Mouse (Mus musculus): Measurements from ENCODE around the gene Scarb2. TPM values are rescaled to one million over a fixed set of nuclear protein-coding genes. Genes with fewer than 3 reads are reported as not detected.

Scarb2 gene
- polyA plus RNA-seq, 1 experiment from 2014 or later, result 23.5 TPM

GRCm38 (mm10) chr5:92498661-92499060 is 8.0 kb downstream of the Scarb2 start:
- peak overlapping the region; percentile 4; the same call in 1 of the 2 replicates for H3K27ac ChIP-seq (ENCODE audit: low read depth, low read length)

GRCm38 (mm10) chr5:92498225-92498624 is 8.4 kb downstream of the Scarb2 start:
- no peaks in the 10 kb centered on the region for H3K9me3 ChIP-seq (ENCODE audit: control insufficient read depth, low read length)
- H3K4me3 ChIP-seq (ENCODE audit: low read length), result no peak overlapping the region
- peaks cover 19% of the 10 kb centered on the region for H3K4me1 ChIP-seq (ENCODE audit: control insufficient read depth, insufficient read depth, low read depth, low read length)
- no peak overlapping the region for H3K9ac ChIP-seq (ENCODE audit: low read depth, low read length)
- no peak for ATAC-seq
- no peak overlapping the region for H3K4me2 ChIP-seq (ENCODE audit: low read length)
- no peaks in the 10 kb centered on the region for H3K27me3 ChIP-seq (replicated peaks; ENCODE audit: control insufficient read depth, insufficient read depth, low read length)
- no peak overlapping the region for H3K27ac ChIP-seq (ENCODE audit: low read depth, low read length)
- no peaks in the 10 kb centered on the region for H3K36me3 ChIP-seq (ENCODE audit: control insufficient read depth, insufficient read depth, low read length)
- 87% methylated on average over 3 of the region's 3 CpGs for WGBS

More at GRCm38 (mm10) chr5:92498661-92499060, 8.0 kb downstream of the Scarb2 start:
- H3K4me1 ChIP-seq (ENCODE audit: control insufficient read depth, insufficient read depth, low read depth, low read length), result peaks cover 23% of the 10 kb centered on the region
- no peaks in the 10 kb centered on the region for H3K36me3 ChIP-seq (ENCODE audit: control insufficient read depth, insufficient read depth, low read length)
- ATAC-seq, result peak; percentile 52
- H3K27me3 ChIP-seq (replicated peaks; ENCODE audit: control insufficient read depth, insufficient read depth, low read length), result no peaks in the 10 kb centered on the region
- WGBS, result 22% methylated on average over 5 of the region's 5 CpGs
- no peak overlapping the region for H3K4me3 ChIP-seq (ENCODE audit: low read length)
- H3K9me3 ChIP-seq (ENCODE audit: control insufficient read depth, low read length), result no peaks in the 10 kb centered on the region
- no peak overlapping the region for H3K9ac ChIP-seq (ENCODE audit: low read depth, low read length)
- H3K4me2 ChIP-seq (ENCODE audit: low read length), result no peak overlapping the region

- Histone ChIP-seq H3K27me3 (replicated peaks; ENCODE audit: control insufficient read depth, insufficient read depth, low read length) (no peaks in the 10 kb centered on the region), H3K27ac (ENCODE audit: low read depth, low read length) (no peak overlapping the region), H3K36me3 (ENCODE audit: control insufficient read depth, insufficient read depth, low read length) (no peaks in the 10 kb centered on the region), H3K9me3 (ENCODE audit: control insufficient read depth, low read length) (no peaks in the 10 kb centered on the region), H3K4me3 (ENCODE audit: low read length) (no peak overlapping the region), H3K9ac (ENCODE audit: low read depth, low read length) (no peak overlapping the region), H3K4me1 (ENCODE audit: control insufficient read depth, insufficient read depth, low read depth, low read length) (peaks cover 13% of the 10 kb centered on the region), H3K4me2 (ENCODE audit: low read length) (no peak overlapping the region)
- peak; percentile 14; the same call in 1 of the 2 replicates for ATAC-seq
- 88% methylated on average over 7 of the region's 7 CpGs for WGBS
Measured at GRCm38 (mm10) chr5:92495771-92496409, 10.7 kb downstream of the Scarb2 start.

- H3K4me1 ChIP-seq (ENCODE audit: control insufficient read depth, insufficient read depth, low read depth, low read length), result peaks cover 13% of the 10 kb centered on the region
- H3K9ac ChIP-seq (ENCODE audit: low read depth, low read length), result no peak overlapping the region
- no peaks in the 10 kb centered on the region for H3K27me3 ChIP-seq (replicated peaks; ENCODE audit: control insufficient read depth, insufficient read depth, low read length)
- no peaks in the 10 kb centered on the region for H3K9me3 ChIP-seq (ENCODE audit: control insufficient read depth, low read length)
- no peak for ATAC-seq
- 41% methylated on average over 4 of the region's 4 CpGs for WGBS
- no peak overlapping the region for H3K4me3 ChIP-seq (ENCODE audit: low read length)
- no peak overlapping the region for H3K27ac ChIP-seq (ENCODE audit: low read depth, low read length)
- H3K4me2 ChIP-seq (ENCODE audit: low read length), result no peak overlapping the region
- H3K36me3 ChIP-seq (ENCODE audit: control insufficient read depth, insufficient read depth, low read length), result no peaks in the 10 kb centered on the region
Measured at GRCm38 (mm10) chr5:92495291-92495690, 11.3 kb downstream of the Scarb2 start.

- H3K9me3 ChIP-seq (ENCODE audit: control insufficient read depth, low read length), result no peaks in the 10 kb centered on the region
- H3K4me2 ChIP-seq (ENCODE audit: low read length), result no peak overlapping the region
- no peak overlapping the region for H3K27ac ChIP-seq (ENCODE audit: low read depth, low read length)
- H3K27me3 ChIP-seq (replicated peaks; ENCODE audit: control insufficient read depth, insufficient read depth, low read length), result no peaks in the 10 kb centered on the region
- no peak for ATAC-seq
- no peaks in the 10 kb centered on the region for H3K36me3 ChIP-seq (ENCODE audit: control insufficient read depth, insufficient read depth, low read length)
- WGBS, result 58% methylated on average over 7 of the region's 7 CpGs
- no peak overlapping the region for H3K9ac ChIP-seq (ENCODE audit: low read depth, low read length)
- H3K4me3 ChIP-seq (ENCODE audit: low read length), result no peak overlapping the region
- H3K4me1 ChIP-seq (ENCODE audit: control insufficient read depth, insufficient read depth, low read depth, low read length), result peaks cover 2% of the 10 kb centered on the region
Measured at GRCm38 (mm10) chr5:92493423-92493822, 13.2 kb downstream of the Scarb2 start.

GRCm38 (mm10) chr5:92490779-92491178 is 15.9 kb downstream of the Scarb2 start:
- Histone ChIP-seq H3K27ac (ENCODE audit: low read depth, low read length) (no peak overlapping the region), H3K9me3 (ENCODE audit: control insufficient read depth, low read length) (no peaks in the 10 kb centered on the region), H3K27me3 (replicated peaks; ENCODE audit: control insufficient read depth, insufficient read depth, low read length) (no peaks in the 10 kb centered on the region), H3K4me1 (ENCODE audit: control insufficient read depth, insufficient read depth, low read depth, low read length) (no peaks in the 10 kb centered on the region; the same call in 1 of the 2 replicates), H3K4me3 (ENCODE audit: low read length) (no peak overlapping the region), H3K9ac (ENCODE audit: low read depth, low read length) (no peak overlapping the region), H3K36me3 (ENCODE audit: control insufficient read depth, insufficient read depth, low read length) (no peaks in the 10 kb centered on the region), H3K4me2 (ENCODE audit: low read length) (no peak overlapping the region)
- WGBS, result 59% methylated on average over 4 of the region's 4 CpGs
- no peak for ATAC-seq

- Histone ChIP-seq H3K4me2 (ENCODE audit: low read length) (no peak overlapping the region), H3K9ac (ENCODE audit: low read depth, low read length) (no peak overlapping the region), H3K36me3 (ENCODE audit: control insufficient read depth, insufficient read depth, low read length) (no peaks in the 10 kb centered on the region), H3K4me1 (ENCODE audit: control insufficient read depth, insufficient read depth, low read depth, low read length) (no peaks in the 10 kb centered on the region; the same call in 1 of the 2 replicates), H3K27ac (ENCODE audit: low read depth, low read length) (no peak overlapping the region), H3K27me3 (replicated peaks; ENCODE audit: control insufficient read depth, insufficient read depth, low read length) (no peaks in the 10 kb centered on the region), H3K4me3 (ENCODE audit: low read length) (no peak overlapping the region), H3K9me3 (ENCODE audit: control insufficient read depth, low read length) (no peaks in the 10 kb centered on the region)
- no peak for ATAC-seq
- WGBS, result 73% methylated on average over 3 of the region's 3 CpGs
Measured at GRCm38 (mm10) chr5:92490304-92490703, 16.3 kb downstream of the Scarb2 start.

- Histone ChIP-seq H3K4me1 (ENCODE audit: control insufficient read depth, insufficient read depth, low read depth, low read length) (no peaks in the 10 kb centered on the region; the same call in 1 of the 2 replicates), H3K9me3 (ENCODE audit: control insufficient read depth, low read length) (no peaks in the 10 kb centered on the region), H3K9ac (ENCODE audit: low read depth, low read length) (no peak overlapping the region), H3K27ac (ENCODE audit: low read depth, low read length) (no peak overlapping the region), H3K4me2 (ENCODE audit: low read length) (no peak overlapping the region), H3K4me3 (ENCODE audit: low read length) (no peak overlapping the region), H3K36me3 (ENCODE audit: control insufficient read depth, insufficient read depth, low read length) (peaks cover 6% of the 10 kb centered on the region), H3K27me3 (replicated peaks; ENCODE audit: control insufficient read depth, insufficient read depth, low read length) (no peaks in the 10 kb centered on the region)
- ATAC-seq, result no peak
- 59% methylated on average over 4 of the region's 4 CpGs for WGBS
Measured at GRCm38 (mm10) chr5:92489503-92489902, 17.1 kb downstream of the Scarb2 start.

- H3K9ac ChIP-seq (ENCODE audit: low read depth, low read length), result no peak overlapping the region
- no peaks in the 10 kb centered on the region; the same call in 1 of the 2 replicates for H3K4me1 ChIP-seq (ENCODE audit: control insufficient read depth, insufficient read depth, low read depth, low read length)
- peaks cover 11% of the 10 kb centered on the region for H3K36me3 ChIP-seq (ENCODE audit: control insufficient read depth, insufficient read depth, low read length)
- no peak overlapping the region for H3K4me2 ChIP-seq (ENCODE audit: low read length)
- no peak overlapping the region for H3K27ac ChIP-seq (ENCODE audit: low read depth, low read length)
- H3K27me3 ChIP-seq (replicated peaks; ENCODE audit: control insufficient read depth, insufficient read depth, low read length), result no peaks in the 10 kb centered on the region
- H3K4me3 ChIP-seq (ENCODE audit: low read length), result no peak overlapping the region
- WGBS, result 58% methylated on average over 7 of the region's 7 CpGs
- no peaks in the 10 kb centered on the region for H3K9me3 ChIP-seq (ENCODE audit: control insufficient read depth, low read length)
- peak; percentile 37; the same call in 1 of the 2 replicates for ATAC-seq
Measured at GRCm38 (mm10) chr5:92488961-92489360, 17.7 kb downstream of the Scarb2 start.
